Mouse (Mus musculus): ENCODE results near the gene Lyve1.
A peak's percentile ranks its signal among the peaks of the same experiment; 100 is the strongest.

DNA sequence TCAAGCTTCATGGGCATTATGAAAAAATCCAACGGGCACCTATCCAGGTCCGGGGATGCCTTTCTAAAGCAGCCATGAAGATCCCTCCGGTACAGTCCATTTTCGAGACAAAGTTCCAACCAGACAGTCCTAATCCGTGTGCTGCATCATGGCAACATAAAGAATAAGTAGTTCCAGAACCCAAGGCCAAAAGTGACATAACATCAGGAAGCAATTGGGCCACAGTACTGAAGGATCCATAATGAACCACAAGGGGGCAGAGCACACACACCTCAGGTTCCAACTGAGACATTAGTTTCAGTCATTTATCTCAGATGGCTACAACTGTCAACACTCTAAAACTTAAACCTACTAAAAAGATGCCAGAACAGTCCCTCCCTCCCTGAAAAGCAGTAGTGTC lies 47.0 kb downstream of the Lyve1 start:
- TF ChIP-seq CTCF (conservative IDR thresholded peaks at IDR 0.05; ENCODE audit: low read length) (peak; percentile 56), POU5F1 (IDR thresholded peaks at IDR 0.05; ENCODE audit: borderline replicate concordance, low read length) (no peak)
